Mouse (Mus musculus) lung, postnatal 0 days (tissue): ENCODE data around the gene Tmem60.

Experiments used
- CTCF ChIP-seq: IDR thresholded peaks from 2 replicates; pipeline ENCODE4 v1.5.1; 2016; ENCODE audit warnings: antibody characterized with exemption, mild to moderate bottlenecking
- EP300 ChIP-seq: IDR thresholded peaks from 2 replicates; pipeline ENCODE4 v1.6.1; 2016; ENCODE audit warnings: antibody characterized with exemption, mild to moderate bottlenecking, control low read depth

GRCm38 (mm10) chr5:20855066-20855465 lies 26.9 kb upstream of the Tmem60 start:
- no peak for TF ChIP-seq CTCF
- TF ChIP-seq EP300 = no peak
